Mouse (Mus musculus): Measurements from ENCODE around the gene Nr1i2. TPM values are rescaled to one million over a fixed set of nuclear protein-coding genes. Genes with fewer than 3 reads are reported as not detected.

Nr1i2 gene
- total and polyA plus RNA-seq, 3 experiments = not detected

DNA sequence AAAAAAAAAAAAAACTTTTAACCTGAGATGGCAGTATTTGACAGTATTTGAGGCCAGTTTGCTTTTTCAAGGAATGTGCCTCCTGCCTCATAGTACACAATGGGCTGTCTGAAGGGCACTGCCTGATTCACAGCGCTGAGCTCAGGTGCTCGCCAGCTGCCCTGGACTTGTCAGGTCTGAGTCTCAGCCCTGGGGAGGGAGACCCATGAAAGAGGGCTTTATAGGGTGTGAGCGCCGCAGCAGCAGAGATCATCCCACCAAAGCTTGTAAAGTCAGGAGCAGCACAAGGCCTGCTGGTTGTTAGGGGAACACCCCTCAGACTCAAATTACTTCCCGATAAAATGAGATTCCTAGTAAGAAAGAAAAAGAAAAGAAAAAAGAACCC is 12.6 kb upstream of the Nr1i2 start:
- in situ Hi-C loops (cut with MboI; ENCODE audit: low pct_ligation_motif_present, low pct_unique_long_range_greater_than_20kb, low sequenced_read_pairs) (no loop called here), dilution Hi-C loops (cut with MboI; ENCODE audit: extremely low pct_ligation_motif_present, extremely low pct_unique_long_range_greater_than_20kb, low sequenced_read_pairs) (no loop called here)
- peaks cover 17 to 54% of the 10 kb centered on the region in 2 experiments for H3K4me1 ChIP-seq (ENCODE audit: control insufficient read depth in 1 of 2, insufficient read depth in 2 of 2)
- no peaks in the 10 kb centered on the region for H3K79me2 ChIP-seq (replicated peaks; ENCODE audit: control insufficient read depth, extremely low read depth, insufficient read depth, poor library complexity, severe bottlenecking)
- no peak overlapping the region for H3K4me3 ChIP-seq (replicated peaks in 1 of 3; ENCODE audit: low read depth in 2 of 3, low read length in 2 of 3, poor library complexity in 1 of 3)
- H3K27ac ChIP-seq (ENCODE audit: insufficient read depth, low read depth) = no peak overlapping the region
- DNase-seq (ENCODE audit: extremely low read depth) = no peak
- no peak for TF ChIP-seq MAX (IDR thresholded peaks at IDR 0.05; ENCODE audit: low read length)
- no peak for TF ChIP-seq CTCF (conservative IDR thresholded peaks at IDR 0.05 in 1 of 2, IDR thresholded peaks at IDR 0.05 in 1 of 2; ENCODE audit: low read depth in 2 of 2, low read length in 2 of 2)
- TF ChIP-seq NELFE (IDR thresholded peaks at IDR 0.05; ENCODE audit: low read depth, low read length) = no peak
- no peak for TF ChIP-seq POLR2A (IDR thresholded peaks at IDR 0.05; ENCODE audit: low read depth, low read length)
- no peak for TF ChIP-seq POLR2AphosphoS2 (IDR thresholded peaks at IDR 0.05; ENCODE audit: low read depth, low read length)
- no peak for TF ChIP-seq MAFK (IDR thresholded peaks at IDR 0.05; ENCODE audit: insufficient replicate concordance, low read length)
- TF ChIP-seq MAZ (IDR thresholded peaks at IDR 0.05; ENCODE audit: low read depth, low read length) = no peak
- no peak for TF ChIP-seq SIN3A (IDR thresholded peaks at IDR 0.05; ENCODE audit: low read length)
- no peak for TF ChIP-seq ZMIZ1 (IDR thresholded peaks at IDR 0.05; ENCODE audit: low read depth, low read length)
- TF ChIP-seq USF2 (conservative IDR thresholded peaks at IDR 0.05; ENCODE audit: low read depth, low read length) = no peak
- TF ChIP-seq ZNF384 (IDR thresholded peaks at IDR 0.05; ENCODE audit: low read depth, low read length) = no peak; the same call in 1 of the 2 replicates
- TF ChIP-seq TBP (conservative IDR thresholded peaks at IDR 0.05; ENCODE audit: low read depth, low read length) = no peak
- no peak for TF ChIP-seq RAD21 (IDR thresholded peaks at IDR 0.05; ENCODE audit: low read depth, low read length)
- TF ChIP-seq CHD2 (IDR thresholded peaks at IDR 0.05; ENCODE audit: low read length) = no peak
- no peak for TF ChIP-seq GABPA (IDR thresholded peaks at IDR 0.05; ENCODE audit: insufficient replicate concordance, low read depth, low read length)
- no peak for TF ChIP-seq CHD1 (IDR thresholded peaks at IDR 0.05; ENCODE audit: low read depth, low read length)
- no peak for TF ChIP-seq HCFC1 (IDR thresholded peaks at IDR 0.05; ENCODE audit: low read depth, low read length)
- no peak for TF ChIP-seq UBTF (IDR thresholded peaks at IDR 0.05; ENCODE audit: low read depth, low read length)
- H3K4me2 ChIP-seq (ENCODE audit: insufficient read depth, low read depth, poor library complexity, severe bottlenecking) = no peak overlapping the region
- H3K9ac ChIP-seq (ENCODE audit: insufficient read depth, low read depth) = no peak overlapping the region
- no peaks in the 10 kb centered on the region for H3K27me3 ChIP-seq (replicated peaks)
- H3K36me3 ChIP-seq (replicated peaks in 1 of 2; ENCODE audit: control insufficient read depth in 1 of 2, insufficient read depth in 1 of 2, low read length in 1 of 2) = peaks cover 0 to 4% of the 10 kb centered on the region in 2 experiments
- peaks cover 2% of the 10 kb centered on the region for H3K9me3 ChIP-seq (replicated peaks; ENCODE audit: low read length)

- TF ChIP-seq IRF4 (IDR thresholded peaks at IDR 0.05; ENCODE audit: low read depth, low read length) (no peak), ZNF384 (IDR thresholded peaks at IDR 0.05; ENCODE audit: low read depth, low read length) (peak; percentile 63; the same call in 1 of the 2 replicates), CTCF (conservative IDR thresholded peaks at IDR 0.05 in 1 of 2, IDR thresholded peaks at IDR 0.05 in 1 of 2; ENCODE audit: low read depth in 2 of 2, low read length in 2 of 2) (peak in 1 of 2 experiments; percentile 53; a peak in 2 of 4 replicates), JUND (conservative IDR thresholded peaks at IDR 0.05; ENCODE audit: low read depth, low read length) (no peak)
- H3K4me3 ChIP-seq (replicated peaks in 1 of 3; ENCODE audit: low read depth in 2 of 3, low read length in 2 of 3, poor library complexity in 1 of 3) = no peak overlapping the region
- in situ Hi-C loops (cut with MboI; ENCODE audit: low pct_ligation_motif_present, low pct_unique_long_range_greater_than_20kb, low sequenced_read_pairs) = no loop called here
- peaks cover 2% of the 10 kb centered on the region for H3K9me3 ChIP-seq (replicated peaks; ENCODE audit: low read length)
- H3K9ac ChIP-seq (ENCODE audit: insufficient read depth, low read depth) = no peak overlapping the region
- peaks cover 0 to 4% of the 10 kb centered on the region in 2 experiments for H3K36me3 ChIP-seq (replicated peaks in 1 of 2; ENCODE audit: control insufficient read depth in 1 of 2, insufficient read depth in 1 of 2, low read length in 1 of 2)
- no peak overlapping the region for H3K4me2 ChIP-seq (ENCODE audit: insufficient read depth, low read depth, poor library complexity, severe bottlenecking)
- dilution Hi-C loops (cut with MboI; ENCODE audit: extremely low pct_ligation_motif_present, extremely low pct_unique_long_range_greater_than_20kb, low sequenced_read_pairs) = no loop called here
- no peaks in the 10 kb centered on the region for H3K79me2 ChIP-seq (replicated peaks; ENCODE audit: control insufficient read depth, extremely low read depth, insufficient read depth, poor library complexity, severe bottlenecking)
- H3K27me3 ChIP-seq (replicated peaks) = no peaks in the 10 kb centered on the region
- H3K4me1 ChIP-seq (ENCODE audit: control insufficient read depth in 1 of 2, insufficient read depth in 2 of 2) = peaks cover 18 to 58% of the 10 kb centered on the region in 2 experiments
- no peak for DNase-seq (ENCODE audit: extremely low read depth)
- no peak overlapping the region for H3K27ac ChIP-seq (ENCODE audit: insufficient read depth, low read depth)
Measured at GRCm38 (mm10) chr16:38306571-38307220, 12.1 kb upstream of the Nr1i2 start.

All from CH12.LX (cell line).